Mouse (Mus musculus) liver, adult 2 months (tissue): ENCODE measurements at regions not wholly inside any gene's neighbourhood (a gene's known extent, or its start where the extent isn't known, plus 50 kb on each side); places are given as distances from the start of the nearest gene placed in this dataset.

Experiments used
- DNase-seq: peaks from one replicate; pipeline ENCODE4 v3.0.0-alpha.2; 2011; ENCODE audit warnings: low read depth, low spot score; ENCODE audit errors: extremely low read depth
- H3K27ac ChIP-seq: fragments of 200-500 bp; replicated peaks from 2 replicates; pipeline ENCODE4 v1.5.1; 2012; ENCODE audit warnings: low read depth, mild to moderate bottlenecking, control low read depth, inconsistent platforms, low read length; ENCODE audit not compliant: insufficient read depth
- H3K27me3 ChIP-seq: fragments of 200-500 bp; 2 replicates; pipeline ENCODE4 v1.6.1; 2012; ENCODE audit warnings: mild to moderate bottlenecking, moderate library complexity, low read length, inconsistent platforms; ENCODE audit not compliant: control insufficient read depth, insufficient read depth
- H3K36me3 ChIP-seq: fragments of 200-500 bp; 2 replicates; pipeline ENCODE4 v1.6.1; 2012; ENCODE audit warnings: low read length, inconsistent platforms; ENCODE audit not compliant: control insufficient read depth, insufficient read depth
- H3K4me1 ChIP-seq: fragments of 200-500 bp; 2 replicates; pipeline ENCODE4 v1.6.1; 2011; ENCODE audit warnings: low read length; ENCODE audit not compliant: control insufficient read depth, insufficient read depth
- H3K4me3 ChIP-seq: fragments of 200-500 bp; 2 replicates; pipeline ENCODE4 v1.5.1; 2011; ENCODE audit warnings: low read depth, mild to moderate bottlenecking, control low read depth, low read length, moderate library complexity; ENCODE audit not compliant: insufficient read depth
- H3K79me2 ChIP-seq: fragments of 200-500 bp; 2 replicates; pipeline ENCODE4 v1.6.1; 2012; ENCODE audit warnings: inconsistent platforms, mild to moderate bottlenecking, low read length, moderate library complexity; ENCODE audit not compliant: control insufficient read depth, insufficient read depth
- H3K9ac ChIP-seq: fragments of 200-500 bp; 2 replicates; pipeline ENCODE4 v1.6.1; 2012; ENCODE audit warnings: low read depth, mild to moderate bottlenecking, control low read depth, inconsistent platforms, low read length
- CTCF ChIP-seq: fragments of 200-500 bp; IDR thresholded peaks from 2 replicates; pipeline ENCODE4 v1.5.1; 2011; ENCODE audit warnings: low read depth, low read length, control low read depth
- POLR2A ChIP-seq: fragments of 200-500 bp; IDR thresholded peaks from 2 replicates; pipeline ENCODE4 v1.6.1; 2011; ENCODE audit warnings: low read length, control low read depth; ENCODE audit not compliant: insufficient read depth; ENCODE audit errors: extremely low read depth
- WGBS: fragments of 180-500 bp; shearing (Covaris S2); methylation state at CpG from one replicate; pipeline ENCODE4 v1.1.7; 2018; 5-methylcytosine and 5-hydroxymethylcytosine counted together

DNA sequence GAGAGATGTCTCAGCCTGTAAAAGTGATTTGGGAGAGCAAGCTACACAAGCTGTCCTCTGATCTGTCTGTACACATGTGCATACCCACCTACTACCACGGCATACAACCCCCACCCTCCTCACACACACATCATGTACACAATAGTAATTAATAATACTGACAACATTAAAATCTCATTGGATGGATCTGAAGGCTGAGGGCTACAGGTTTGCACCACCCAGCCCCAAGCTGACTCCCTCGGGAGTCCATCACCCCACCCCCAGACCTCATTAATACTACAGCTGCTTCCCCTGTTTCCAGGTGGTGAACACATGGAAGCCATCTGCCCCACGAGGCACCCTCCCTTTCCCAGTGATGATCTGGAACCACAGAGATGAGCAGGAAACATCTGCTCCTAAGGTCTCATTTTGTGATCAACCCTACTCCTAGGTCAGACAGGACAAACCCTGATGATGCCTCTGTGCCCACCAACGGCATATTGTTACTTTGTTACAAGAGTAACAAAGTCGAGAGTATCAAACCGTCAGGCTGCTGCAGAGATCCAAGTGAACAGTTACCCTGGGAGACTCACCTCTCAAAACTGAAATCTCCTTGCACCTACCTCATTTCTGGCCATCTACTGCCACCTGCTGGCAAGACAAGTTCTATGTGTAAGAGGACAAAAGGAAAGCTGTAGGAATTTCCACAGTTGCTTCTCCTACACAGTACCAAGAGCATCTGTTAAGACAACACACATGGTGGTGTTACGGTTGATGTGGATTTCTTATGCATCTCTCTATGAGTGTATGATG lies 131.6 kb downstream of the Tfcp2l1 start:
- Histone ChIP-seq H3K4me1 (no peaks in the 10 kb centered on the region), H3K4me3 (no peak overlapping the region), H3K36me3 (no peaks in the 10 kb centered on the region), H3K27ac (no peak overlapping the region), H3K79me2 (no peaks in the 10 kb centered on the region), H3K27me3 (no peaks in the 10 kb centered on the region), H3K9ac (no peak overlapping the region)
- TF ChIP-seq POLR2A: no peak
- peak; percentile 52 for TF ChIP-seq CTCF
- WGBS: 32% methylated on average over 7 of the region's 7 CpGs
- DNase-seq: peak; percentile 67

- no peaks in the 10 kb centered on the region for H3K4me1 ChIP-seq
- H3K36me3 ChIP-seq: no peaks in the 10 kb centered on the region
- TF ChIP-seq CTCF: no peak
- no peak for TF ChIP-seq POLR2A
- DNase-seq: no peak
- H3K27ac ChIP-seq: no peak overlapping the region
- H3K27me3 ChIP-seq: no peaks in the 10 kb centered on the region
- no peak overlapping the region for H3K9ac ChIP-seq
- H3K79me2 ChIP-seq: no peaks in the 10 kb centered on the region
- H3K4me3 ChIP-seq: no peak overlapping the region
- 74% methylated on average over 9 of the region's 9 CpGs for WGBS
Measured at GRCm38 (mm10) chr1:118765525-118765924, 137.8 kb downstream of the Tfcp2l1 start.

- no peaks in the 10 kb centered on the region for H3K79me2 ChIP-seq
- H3K4me3 ChIP-seq: no peak overlapping the region
- no peak overlapping the region for H3K27ac ChIP-seq
- no peaks in the 10 kb centered on the region for H3K36me3 ChIP-seq
- peak; percentile 29 for DNase-seq
- WGBS: 27% methylated on average over 4 of the region's 4 CpGs
- TF ChIP-seq POLR2A: no peak
- no peaks in the 10 kb centered on the region for H3K27me3 ChIP-seq
- no peaks in the 10 kb centered on the region for H3K4me1 ChIP-seq
- H3K9ac ChIP-seq: no peak overlapping the region
Measured at GRCm38 (mm10) chr1:118768831-118769230, 141.1 kb downstream of the Tfcp2l1 start.

DNA sequence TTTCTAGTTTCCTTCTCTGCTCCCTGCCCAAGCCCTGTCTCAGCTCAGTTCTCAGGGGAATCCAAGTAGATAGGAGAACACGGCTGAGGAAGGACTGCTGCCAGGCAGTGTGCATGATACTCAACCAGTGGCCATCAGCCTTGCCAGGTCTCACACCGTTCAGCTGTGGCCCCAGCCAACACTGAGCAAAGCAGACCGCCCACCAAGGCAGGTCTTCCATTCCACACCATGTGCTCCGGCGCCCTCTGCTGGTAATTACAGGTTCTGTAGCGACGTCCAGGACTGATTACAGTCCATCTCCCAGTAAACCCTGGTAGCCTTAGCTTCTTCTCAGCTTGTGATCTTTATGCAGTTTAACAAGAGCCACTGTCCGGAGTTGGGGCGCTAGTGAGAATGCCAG lies 144.5 kb downstream of the Tfcp2l1 start:
- WGBS: 16% methylated on average over 9 of the region's 9 CpGs
- Histone ChIP-seq H3K27me3 (no peaks in the 10 kb centered on the region), H3K9ac (no peak overlapping the region), H3K27ac (no peak overlapping the region), H3K79me2 (no peaks in the 10 kb centered on the region), H3K4me1 (no peaks in the 10 kb centered on the region), H3K4me3 (no peak overlapping the region), H3K36me3 (no peaks in the 10 kb centered on the region)
- peak; percentile 78 for TF ChIP-seq CTCF
- no peak for TF ChIP-seq POLR2A
- DNase-seq: peak; percentile 39

DNA sequence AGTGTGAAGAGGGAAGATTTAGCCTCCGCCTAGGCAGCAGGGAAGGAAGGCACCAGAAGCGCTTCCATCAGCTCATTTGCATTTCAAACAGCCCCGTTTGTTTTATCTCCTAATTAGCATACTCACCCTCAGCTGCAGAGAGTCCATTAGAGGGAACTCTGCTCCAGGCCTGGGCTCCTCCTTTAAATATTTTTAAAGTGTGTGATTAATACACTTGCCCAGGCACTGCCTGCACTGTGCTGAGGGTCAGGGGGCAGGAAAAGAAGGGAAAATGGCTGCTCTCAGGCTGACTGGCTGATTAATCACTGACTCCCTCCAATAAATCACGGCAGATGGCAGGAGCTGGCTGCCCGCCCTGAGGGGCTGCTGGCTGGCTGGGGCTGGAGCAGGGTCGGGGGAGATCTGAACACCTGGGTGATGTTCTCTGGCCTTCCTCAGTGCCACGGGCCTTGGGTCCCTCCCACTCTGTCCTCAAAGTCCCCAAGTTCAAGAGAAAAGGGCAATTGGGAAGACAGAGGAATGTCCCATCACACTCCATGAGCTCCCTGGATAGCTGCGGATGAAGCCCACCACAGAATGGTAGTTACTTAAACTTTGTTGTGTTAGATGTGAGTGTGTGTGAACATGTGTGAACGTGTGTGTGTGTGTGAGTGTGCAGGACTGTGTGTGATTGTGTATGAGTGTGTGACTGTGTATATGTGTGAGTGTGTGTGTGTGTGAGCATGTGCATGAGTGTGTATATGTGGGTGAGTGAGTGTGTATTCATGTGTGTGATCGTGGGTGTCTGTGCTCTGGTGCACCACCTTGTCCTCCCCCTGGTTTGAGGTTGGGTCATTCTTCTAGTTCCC lies 149.1 kb downstream of the Tfcp2l1 start:
- Histone ChIP-seq H3K4me1 (no peaks in the 10 kb centered on the region), H3K27ac (no peak overlapping the region), H3K9ac (no peak overlapping the region), H3K27me3 (no peaks in the 10 kb centered on the region), H3K79me2 (no peaks in the 10 kb centered on the region), H3K36me3 (no peaks in the 10 kb centered on the region), H3K4me3 (no peak overlapping the region)
- WGBS: 50% methylated on average over 10 of the region's 10 CpGs
- TF ChIP-seq POLR2A (no peak), CTCF (no peak)
- DNase-seq: no peak
